Mouse (Mus musculus) erythroblast, embryonic 14.5 days (primary cell): ENCODE measurements around the gene Ap5m1. TPM values are rescaled to one million over a fixed set of nuclear protein-coding genes. Genes with fewer than 3 reads are reported as not detected.

Experiments used
- H3K27me3 ChIP-seq: 2 replicates; pipeline ENCODE4 v1.6.1; 2012; ENCODE audit warnings: inconsistent platforms; ENCODE audit not compliant: control insufficient read depth
- H3K36me3 ChIP-seq: 2 replicates; pipeline ENCODE4 v1.6.1; 2012; ENCODE audit warnings: mild to moderate bottlenecking, inconsistent platforms; ENCODE audit not compliant: control insufficient read depth
- H3K4me1 ChIP-seq: 2 replicates; pipeline ENCODE4 v1.6.1; 2012; ENCODE audit warnings: inconsistent platforms; ENCODE audit not compliant: control insufficient read depth
- H3K4me3 ChIP-seq: replicated peaks from 2 replicates; pipeline ENCODE3; 2012; ENCODE audit warnings: moderate library complexity, mild to moderate bottlenecking, inconsistent platforms
- H3K9me3 ChIP-seq: 2 replicates; pipeline ENCODE4 v1.6.1; 2012; ENCODE audit warnings: low read length, inconsistent platforms, mixed read lengths; ENCODE audit not compliant: control insufficient read depth
- GATA1 ChIP-seq: IDR thresholded peaks from 2 replicates; pipeline ENCODE4 v1.6.1; 2012; ENCODE audit warnings: low read length, inconsistent platforms, mixed read lengths
- TAL1 ChIP-seq: IDR thresholded peaks from 3 replicates; pipeline ENCODE4 v1.6.1; 2012; ENCODE audit warnings: low read length, inconsistent platforms, mixed read lengths
- polyA plus RNA-seq: library from polyadenylated mRNA; stranded (reverse); fragments of >175 nt; gene quantifications from 2 replicates; pipeline ENCODE4 v1.2.3, GENCODE M21; 2012

Ap5m1 gene
- polyA plus RNA-seq, 1 experiment, result 0.24 TPM

- no peaks in the 10 kb centered on the region for H3K36me3 ChIP-seq
- H3K4me1 ChIP-seq, result no peaks in the 10 kb centered on the region
- H3K9me3 ChIP-seq, result no peaks in the 10 kb centered on the region
- no peak for TF ChIP-seq GATA1
- no peak for TF ChIP-seq TAL1
- H3K4me3 ChIP-seq, result no peak overlapping the region
- no peaks in the 10 kb centered on the region for H3K27me3 ChIP-seq
Observed at GRCm38 (mm10) chr14:49118381-49118780, 52.5 kb downstream of the Ap5m1 start.

- no peaks in the 10 kb centered on the region for H3K36me3 ChIP-seq
- H3K4me3 ChIP-seq, result no peak overlapping the region
- no peaks in the 10 kb centered on the region for H3K9me3 ChIP-seq
- no peak for TF ChIP-seq TAL1
- no peak for TF ChIP-seq GATA1
- no peaks in the 10 kb centered on the region for H3K27me3 ChIP-seq
- H3K4me1 ChIP-seq, result no peaks in the 10 kb centered on the region
Observed at GRCm38 (mm10) chr14:49121723-49122122, 55.8 kb downstream of the Ap5m1 start.

GRCm38 (mm10) chr14:49127162-49127779, 61.4 kb downstream of the Ap5m1 start:
- H3K4me1 ChIP-seq, result no peaks in the 10 kb centered on the region; the same call in 1 of the 2 replicates
- no peaks in the 10 kb centered on the region for H3K27me3 ChIP-seq
- TF ChIP-seq GATA1 (no peak), TAL1 (no peak)
- no peak overlapping the region for H3K4me3 ChIP-seq
- H3K36me3 ChIP-seq, result no peaks in the 10 kb centered on the region
- no peaks in the 10 kb centered on the region for H3K9me3 ChIP-seq

GRCm38 (mm10) chr14:49128544-49129263, 62.8 kb downstream of the Ap5m1 start:
- no peak for TF ChIP-seq TAL1
- TF ChIP-seq GATA1, result no peak
- Histone ChIP-seq H3K4me1 (no peaks in the 10 kb centered on the region; the same call in 1 of the 2 replicates), H3K36me3 (no peaks in the 10 kb centered on the region), H3K4me3 (no peak overlapping the region), H3K27me3 (no peaks in the 10 kb centered on the region), H3K9me3 (no peaks in the 10 kb centered on the region)

GRCm38 (mm10) chr14:49132391-49132790, 66.5 kb downstream of the Ap5m1 start:
- no peaks in the 10 kb centered on the region for H3K36me3 ChIP-seq
- H3K4me3 ChIP-seq, result no peak overlapping the region
- no peaks in the 10 kb centered on the region for H3K27me3 ChIP-seq
- no peaks in the 10 kb centered on the region; the same call in 1 of the 2 replicates for H3K4me1 ChIP-seq
- TF ChIP-seq GATA1 (no peak), TAL1 (no peak)
- H3K9me3 ChIP-seq, result no peaks in the 10 kb centered on the region

- no peak overlapping the region for H3K4me3 ChIP-seq
- H3K36me3 ChIP-seq, result no peaks in the 10 kb centered on the region
- no peaks in the 10 kb centered on the region for H3K27me3 ChIP-seq
- no peaks in the 10 kb centered on the region for H3K4me1 ChIP-seq
- TF ChIP-seq TAL1, result no peak
- no peak for TF ChIP-seq GATA1
- no peaks in the 10 kb centered on the region for H3K9me3 ChIP-seq
Observed at GRCm38 (mm10) chr14:49138171-49138570, 72.3 kb downstream of the Ap5m1 start.

GRCm38 (mm10) chr14:49140756-49141155, 74.9 kb downstream of the Ap5m1 start:
- TF ChIP-seq TAL1 (no peak), GATA1 (no peak)
- Histone ChIP-seq H3K36me3 (no peaks in the 10 kb centered on the region), H3K4me1 (no peaks in the 10 kb centered on the region), H3K27me3 (no peaks in the 10 kb centered on the region), H3K9me3 (no peaks in the 10 kb centered on the region), H3K4me3 (no peak overlapping the region)

Other genes starting within 250 kb of the Ap5m1 start
- gene Exoc5, start 556 bp downstream of the Ap5m1 start, polyA plus RNA-seq, result 0.39 and 0.54 TPM in 2 replicates
- 0.29 and 0.45 TPM in 2 replicates for gene Naa30, start 106.1 kb downstream of the Ap5m1 start, polyA plus RNA-seq
- 0.01 TPM in 1 of 2 replicates, not detected in the other for gene ccdc198, start 179.4 kb downstream of the Ap5m1 start, polyA plus RNA-seq